Mouse (Mus musculus) heart, embryonic 13.5 days (tissue): ENCODE measurements at regions not wholly inside any gene's neighbourhood (a gene's known extent, or its start where the extent isn't known, plus 50 kb on each side); places are given as distances from the start of the nearest gene placed in this dataset.

Experiments used
- ATAC-seq: fragments of 200-750 bp; cut with Nextera tagmentation; 2 replicates; pipeline ENCODE4 v1.8.0; 2017; ENCODE audit warnings: moderate TSS enrichment; ENCODE audit not compliant: insufficient number of reproducible peaks, low FRiP score, low TSS enrichment; ENCODE audit errors: extremely low read depth
- H3K27ac ChIP-seq: fragments of 300-500 bp; sonication (generic); replicated peaks from 2 replicates; pipeline ENCODE4 v1.5.1; 2015; ENCODE audit warnings: moderate library complexity, mild to moderate bottlenecking, inconsistent platforms
- H3K27me3 ChIP-seq: fragments of 300-500 bp; sonication (generic); replicated peaks from 2 replicates; pipeline ENCODE4 v1.6.1; 2015; ENCODE audit warnings: mild to moderate bottlenecking, inconsistent platforms
- H3K36me3 ChIP-seq: fragments of 300-500 bp; sonication (generic); 2 replicates; pipeline ENCODE4 v1.6.1; 2015; ENCODE audit warnings: mild to moderate bottlenecking, inconsistent platforms
- H3K4me1 ChIP-seq: fragments of 300-500 bp; sonication (generic); 2 replicates; pipeline ENCODE4 v1.6.1; 2015; ENCODE audit warnings: inconsistent platforms
- H3K4me2 ChIP-seq: fragments of 300-500 bp; sonication (generic); 2 replicates; pipeline ENCODE4 v1.6.1; 2015; ENCODE audit warnings: inconsistent platforms, mild to moderate bottlenecking, moderate library complexity
- H3K4me3 ChIP-seq: fragments of 300-500 bp; sonication (generic); 2 replicates; pipeline ENCODE4 v1.5.1; 2015; ENCODE audit warnings: moderate library complexity, mild to moderate bottlenecking, inconsistent platforms
- H3K9ac ChIP-seq: fragments of 300-500 bp; sonication (generic); 2 replicates; pipeline ENCODE4 v1.6.1; 2015; ENCODE audit warnings: inconsistent platforms, mild to moderate bottlenecking, moderate library complexity
- H3K9me3 ChIP-seq: fragments of 300-500 bp; sonication (generic); 2 replicates; pipeline ENCODE4 v1.6.1; 2016; ENCODE audit warnings: inconsistent platforms
- WGBS: fragments of 180-500 bp; shearing (Covaris S2); methylation state at CpG from one replicate; pipeline ENCODE4 v1.1.7; 2015; ENCODE audit warnings: mixed read lengths; 5-methylcytosine and 5-hydroxymethylcytosine counted together

DNA sequence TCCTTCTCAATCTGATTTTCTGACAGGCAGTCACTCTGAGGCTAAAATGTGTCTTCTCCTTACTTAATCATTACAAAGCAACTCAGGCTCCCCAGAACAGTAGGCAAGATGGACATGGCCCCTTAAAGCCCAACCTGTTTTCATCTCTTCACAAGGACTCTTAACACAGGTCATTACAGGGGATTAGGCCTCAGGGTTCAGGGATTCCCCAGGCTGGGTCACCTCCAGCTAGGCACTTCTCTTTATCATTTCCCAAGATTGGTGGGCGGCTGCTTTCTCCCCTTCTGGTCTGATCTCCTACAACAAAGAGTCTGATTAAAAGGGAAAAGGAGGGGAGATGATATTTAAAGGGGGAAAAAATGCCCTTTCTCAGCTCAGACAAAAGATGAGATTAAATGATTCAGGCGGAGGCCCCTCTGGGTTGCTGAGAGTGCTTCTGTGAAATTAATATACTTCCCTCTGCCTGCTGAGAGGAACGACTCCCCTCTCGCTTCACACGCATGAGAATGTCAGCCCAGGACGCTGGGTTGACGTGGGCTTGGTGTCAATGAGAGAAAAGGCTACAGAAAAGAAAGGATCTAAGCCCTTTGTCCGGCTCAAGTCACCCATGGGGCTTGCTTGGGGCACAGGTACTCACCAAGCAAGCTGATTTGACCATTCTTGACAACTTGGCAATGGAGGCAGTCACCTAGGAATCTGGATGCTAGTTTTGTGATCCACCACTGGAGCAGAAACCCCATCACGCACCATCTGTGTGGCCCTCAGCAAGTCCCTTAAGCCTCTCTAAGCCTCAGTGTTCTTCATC is 152.3 kb downstream of the Gsdmc2 start:
- Histone ChIP-seq H3K9me3 (no peaks in the 10 kb centered on the region), H3K4me2 (no peak overlapping the region), H3K9ac (no peak overlapping the region), H3K27ac (no peak overlapping the region), H3K4me1 (no peaks in the 10 kb centered on the region), H3K4me3 (no peak overlapping the region), H3K27me3 (no peaks in the 10 kb centered on the region), H3K36me3 (no peaks in the 10 kb centered on the region)
- ATAC-seq, result no peak
- 56% methylated on average over 9 of the region's 9 CpGs for WGBS

GRCm38 (mm10) chr15:63689788-63690575 is 155.0 kb downstream of the Gsdmc2 start:
- Histone ChIP-seq H3K4me1 (no peaks in the 10 kb centered on the region), H3K9ac (no peak overlapping the region), H3K4me3 (no peak overlapping the region), H3K27me3 (no peaks in the 10 kb centered on the region), H3K4me2 (no peak overlapping the region), H3K9me3 (no peaks in the 10 kb centered on the region), H3K27ac (no peak overlapping the region), H3K36me3 (no peaks in the 10 kb centered on the region)
- WGBS, result 72% methylated on average over 5 of the region's 5 CpGs
- no peak for ATAC-seq

GRCm38 (mm10) chr15:63687852-63688251 is 157.1 kb downstream of the Gsdmc2 start:
- no peaks in the 10 kb centered on the region for H3K27me3 ChIP-seq
- no peak overlapping the region for H3K4me3 ChIP-seq
- WGBS, result 91% methylated on average over 1 of the region's 1 CpGs
- no peak for ATAC-seq
- H3K9me3 ChIP-seq, result no peaks in the 10 kb centered on the region
- H3K36me3 ChIP-seq, result no peaks in the 10 kb centered on the region
- no peak overlapping the region for H3K27ac ChIP-seq
- H3K4me1 ChIP-seq, result no peaks in the 10 kb centered on the region
- H3K9ac ChIP-seq, result no peak overlapping the region
- H3K4me2 ChIP-seq, result no peak overlapping the region

DNA sequence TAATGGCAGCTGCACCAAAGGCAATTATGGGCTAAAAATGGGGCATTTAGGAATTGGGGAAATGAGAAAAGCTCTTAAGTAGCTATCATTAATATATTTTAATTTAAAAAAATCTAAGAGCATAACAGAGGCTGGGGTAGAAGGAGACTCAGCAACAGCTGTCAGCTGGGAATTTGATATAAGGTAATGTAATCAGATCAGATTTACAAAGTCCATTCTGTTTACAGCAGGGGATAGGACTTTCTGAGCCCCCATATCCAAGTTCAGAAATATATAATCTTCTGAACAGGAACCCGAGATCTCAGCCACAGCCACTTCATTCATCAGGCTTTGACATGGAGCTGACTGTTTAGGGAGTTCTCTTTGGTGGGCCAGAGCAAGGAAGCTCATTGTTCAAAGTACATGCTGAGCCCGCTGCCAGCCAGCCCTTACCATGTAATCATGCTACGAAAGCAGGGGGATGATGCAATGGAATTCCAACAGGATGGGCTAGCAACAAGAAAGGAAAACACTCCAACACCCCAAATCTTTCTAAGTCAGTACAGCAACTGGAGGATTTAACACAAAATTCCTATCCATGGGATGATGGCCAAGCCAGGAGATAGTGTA is 157.9 kb downstream of the Gsdmc2 start:
- no peak overlapping the region for H3K4me3 ChIP-seq
- no peak overlapping the region for H3K4me2 ChIP-seq
- ATAC-seq, result no peak
- no peaks in the 10 kb centered on the region for H3K9me3 ChIP-seq
- H3K36me3 ChIP-seq, result no peaks in the 10 kb centered on the region
- H3K27ac ChIP-seq, result no peak overlapping the region
- H3K9ac ChIP-seq, result no peak overlapping the region
- H3K27me3 ChIP-seq, result no peaks in the 10 kb centered on the region
- 44% methylated on average over 3 of the region's 3 CpGs for WGBS
- no peaks in the 10 kb centered on the region for H3K4me1 ChIP-seq

- Histone ChIP-seq H3K4me3 (no peak overlapping the region), H3K9ac (no peak overlapping the region), H3K27me3 (no peaks in the 10 kb centered on the region), H3K4me1 (peaks cover 4% of the 10 kb centered on the region; the same call in 1 of the 2 replicates), H3K27ac (no peak overlapping the region), H3K9me3 (no peaks in the 10 kb centered on the region), H3K36me3 (no peaks in the 10 kb centered on the region), H3K4me2 (no peak overlapping the region)
- no peak for ATAC-seq
- 66% methylated on average over 3 of the region's 3 CpGs for whole genome bisulfite sequencing
Measured at GRCm38 (mm10) chr15:63679984-63680925, 164.7 kb downstream of the Gsdmc2 start.

GRCm38 (mm10) chr15:63678921-63679320 is 166.1 kb downstream of the Gsdmc2 start:
- whole genome bisulfite sequencing, result 58% methylated on average over 5 of the region's 5 CpGs
- Histone ChIP-seq H3K27me3 (no peaks in the 10 kb centered on the region), H3K4me1 (peaks cover 4% of the 10 kb centered on the region; the same call in 1 of the 2 replicates), H3K4me2 (no peak overlapping the region), H3K4me3 (no peak overlapping the region), H3K9me3 (no peaks in the 10 kb centered on the region), H3K27ac (no peak overlapping the region), H3K9ac (no peak overlapping the region), H3K36me3 (no peaks in the 10 kb centered on the region)
- ATAC-seq, result no peak

DNA sequence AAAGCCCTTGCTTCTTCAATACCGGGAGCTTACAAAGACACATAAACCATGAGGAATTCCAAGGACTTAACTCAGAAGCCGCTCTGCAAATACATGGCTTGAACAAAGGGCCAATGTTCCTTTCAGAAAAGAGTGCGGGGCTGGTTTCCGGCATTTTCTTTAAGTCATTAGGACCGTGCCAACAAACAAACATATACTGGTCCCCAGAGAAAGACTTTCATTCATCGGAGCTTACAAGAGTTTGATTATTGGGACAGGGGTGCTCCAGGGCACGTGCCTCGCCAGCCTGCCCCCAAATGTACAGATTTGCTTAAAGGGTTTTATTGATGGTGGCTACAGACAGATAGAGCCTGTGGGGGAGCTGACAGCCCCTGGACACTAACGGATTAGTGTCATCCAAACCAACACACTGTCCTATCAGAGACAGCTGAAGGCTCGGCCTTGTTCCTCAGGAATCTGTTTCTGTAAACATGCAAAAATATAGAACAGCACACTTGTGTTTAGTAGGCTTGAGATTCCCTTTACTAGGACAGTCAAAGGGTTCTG is 169.4 kb downstream of the Gsdmc2 start:
- Histone ChIP-seq H3K4me2 (no peak overlapping the region), H3K9ac (no peak overlapping the region), H3K27me3 (no peaks in the 10 kb centered on the region), H3K9me3 (no peaks in the 10 kb centered on the region), H3K4me3 (no peak overlapping the region), H3K36me3 (no peaks in the 10 kb centered on the region), H3K4me1 (peaks cover 4% of the 10 kb centered on the region; the same call in 1 of the 2 replicates), H3K27ac (no peak overlapping the region)
- ATAC-seq, result no peak
- 77% methylated on average over 10 of the region's 10 CpGs for whole genome bisulfite sequencing

DNA sequence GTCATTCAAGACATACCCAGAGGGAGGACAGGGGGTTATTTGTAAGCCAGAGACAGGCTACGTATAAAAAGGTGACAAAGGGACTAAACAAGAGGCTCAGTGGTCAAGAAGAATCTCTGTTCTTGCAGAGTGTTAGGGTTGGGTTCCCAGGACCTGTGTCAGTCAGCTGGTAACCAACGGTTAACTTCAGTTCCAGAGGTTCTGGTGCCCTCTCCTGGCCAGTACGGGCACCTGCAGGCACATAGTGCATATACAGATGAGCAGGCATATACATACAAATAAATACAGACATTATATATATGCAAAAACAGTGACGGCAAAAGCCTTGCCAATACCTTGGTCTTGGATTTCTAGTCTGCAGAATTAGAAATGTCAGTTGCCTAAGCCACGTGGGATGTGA is 170.6 kb downstream of the Gsdmc2 start:
- H3K9ac ChIP-seq, result no peak overlapping the region
- ATAC-seq, result no peak
- H3K4me1 ChIP-seq, result peaks cover 4% of the 10 kb centered on the region; the same call in 1 of the 2 replicates
- H3K4me3 ChIP-seq, result no peak overlapping the region
- no peaks in the 10 kb centered on the region for H3K27me3 ChIP-seq
- 88% methylated on average over 5 of the region's 5 CpGs for WGBS
- H3K4me2 ChIP-seq, result no peak overlapping the region
- no peaks in the 10 kb centered on the region for H3K9me3 ChIP-seq
- no peaks in the 10 kb centered on the region for H3K36me3 ChIP-seq
- H3K27ac ChIP-seq, result no peak overlapping the region

DNA sequence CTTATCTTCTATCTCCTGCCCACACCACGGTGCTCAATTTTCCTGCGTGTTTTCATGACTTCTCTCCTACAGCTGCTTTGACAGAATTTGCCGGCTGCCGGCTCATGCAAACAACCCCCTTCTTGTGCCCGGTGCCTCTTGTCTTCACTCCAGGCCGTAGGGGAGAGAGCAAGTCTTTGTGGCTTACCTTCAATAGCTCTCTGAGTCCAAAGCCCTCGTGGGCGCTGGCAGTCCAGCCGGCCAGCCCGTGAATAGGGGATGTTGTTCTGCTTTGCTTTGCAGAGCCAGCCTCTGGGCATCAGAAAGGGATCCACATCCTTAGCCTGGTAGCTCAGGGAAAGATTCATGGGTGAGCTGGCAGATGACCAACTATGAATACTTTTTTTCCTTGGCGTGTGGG is 173.9 kb downstream of the Gsdmc2 start:
- no peaks in the 10 kb centered on the region for H3K36me3 ChIP-seq
- H3K9ac ChIP-seq, result no peak overlapping the region
- H3K4me2 ChIP-seq, result no peak overlapping the region
- H3K9me3 ChIP-seq, result no peaks in the 10 kb centered on the region
- H3K4me3 ChIP-seq, result no peak overlapping the region
- no peaks in the 10 kb centered on the region for H3K4me1 ChIP-seq
- WGBS, result 68% methylated on average over 11 of the region's 11 CpGs
- no peaks in the 10 kb centered on the region for H3K27me3 ChIP-seq
- H3K27ac ChIP-seq, result no peak overlapping the region
- ATAC-seq, result no peak

DNA sequence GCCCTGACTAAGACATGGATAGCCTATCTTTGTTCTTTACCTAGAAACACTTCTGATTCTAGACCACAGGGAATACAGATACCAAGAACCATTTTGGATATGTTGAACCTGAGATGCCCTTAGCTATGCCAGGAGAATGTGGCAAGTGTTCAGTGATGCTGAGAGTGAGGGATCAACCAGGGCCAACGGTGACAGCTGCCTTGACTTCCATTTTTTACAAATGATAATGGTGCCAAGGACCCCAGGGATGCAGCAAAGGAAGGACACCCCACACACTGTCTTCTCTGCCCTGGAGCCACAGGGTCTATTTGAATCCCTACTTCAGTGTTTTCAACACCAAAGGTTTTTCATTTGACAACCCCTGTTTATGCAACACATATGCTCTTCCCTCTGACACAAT is 174.4 kb downstream of the Gsdmc2 start:
- 75% methylated on average over 1 of the region's 1 CpGs for WGBS
- no peaks in the 10 kb centered on the region for H3K4me1 ChIP-seq
- no peaks in the 10 kb centered on the region for H3K27me3 ChIP-seq
- no peak overlapping the region for H3K27ac ChIP-seq
- no peaks in the 10 kb centered on the region for H3K36me3 ChIP-seq
- no peak overlapping the region for H3K4me3 ChIP-seq
- H3K9me3 ChIP-seq, result no peaks in the 10 kb centered on the region
- H3K4me2 ChIP-seq, result no peak overlapping the region
- H3K9ac ChIP-seq, result no peak overlapping the region
- ATAC-seq, result no peak
